In the genomic region with DNA sequence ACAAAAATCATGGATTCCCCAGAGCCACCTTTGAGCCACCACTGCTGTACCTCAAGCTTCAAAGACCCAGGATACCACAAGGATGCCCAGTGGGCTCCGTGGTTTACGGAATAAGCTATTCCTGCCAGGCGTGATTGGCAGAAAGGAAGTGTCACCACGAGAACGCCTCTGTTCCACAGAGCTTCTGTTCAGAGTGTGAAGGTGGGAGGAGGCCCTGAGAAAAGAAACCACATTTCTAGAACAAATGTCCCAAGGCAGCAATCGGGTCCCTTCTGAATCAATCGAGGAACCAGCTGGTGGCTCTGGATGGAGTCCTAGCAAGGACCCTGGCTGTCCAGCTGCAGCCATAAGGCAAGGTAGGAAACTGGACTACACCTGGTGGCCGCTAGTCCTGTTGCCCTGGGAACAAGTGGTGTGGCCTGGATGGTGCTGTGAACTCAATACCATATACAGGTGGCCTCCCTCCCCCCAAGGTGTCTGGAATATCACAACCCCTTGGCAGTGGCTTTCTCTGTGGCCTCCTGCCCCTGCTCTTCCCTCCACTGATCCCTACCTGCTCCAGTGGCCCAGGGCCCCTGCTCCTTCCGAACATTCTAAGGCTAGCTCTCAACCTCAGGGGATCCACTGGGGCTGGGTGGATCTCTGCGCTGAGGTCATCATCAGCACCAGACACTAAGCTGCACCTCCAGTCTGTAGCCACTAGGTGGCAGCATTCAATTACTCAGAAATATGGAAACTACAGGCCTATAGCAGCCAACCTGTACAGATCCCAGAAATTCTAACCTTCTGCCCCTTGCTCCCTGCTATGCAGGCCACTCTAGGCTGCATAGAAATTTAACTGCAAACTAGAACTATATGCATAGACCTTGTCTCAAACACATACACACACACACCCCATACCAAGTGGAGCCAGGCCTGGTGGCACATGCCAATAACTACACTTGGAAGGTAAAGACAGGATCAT, we compare ENCODE assay signal across 8 mouse cellular contexts.
DNase-seq lines count a peak whose midpoint lies in the region; ATAC-seq and TF ChIP-seq lines count a peak whose summit lies in the region.

No protein-coding gene starts in this region.

- H3K27ac ChIP-seq in embryonic facial prominence, embryonic 10.5 days (replicated peaks) = no peak overlapping the region
- H3K27ac ChIP-seq in heart, adult 2 months = no peak overlapping the region
- H3K27ac ChIP-seq in kidney, adult 2 months (ENCODE audit: insufficient read depth, low read depth, low read length) = no peak overlapping the region
- no peak overlapping the region for H3K27ac ChIP-seq in limb, embryonic 12.5 days
- no peak overlapping the region for H3K27ac ChIP-seq in midbrain, embryonic 14.5 days (replicated peaks; ENCODE audit: low read depth, low read length)

- H3K27me3 ChIP-seq in embryonic facial prominence, embryonic 10.5 days (replicated peaks; ENCODE audit: low read depth, poor library complexity, severe bottlenecking) = no peaks in the 10 kb centered on the region
- H3K27me3 ChIP-seq in heart, adult 2 months (ENCODE audit: control insufficient read depth, insufficient read depth, low read length) = no peaks in the 10 kb centered on the region
- H3K27me3 ChIP-seq in kidney, adult 2 months (replicated peaks; ENCODE audit: control insufficient read depth, insufficient read depth, low read length) = no peaks in the 10 kb centered on the region
- H3K27me3 ChIP-seq in limb, embryonic 12.5 days = no peaks in the 10 kb centered on the region
- H3K27me3 ChIP-seq in midbrain, embryonic 14.5 days (ENCODE audit: control insufficient read depth, insufficient read depth, low read length) = no peaks in the 10 kb centered on the region
- no peaks in the 10 kb centered on the region for H3K27me3 ChIP-seq in splenic B cell, adult 2 months (ENCODE audit: control insufficient read depth, insufficient read depth, low read length, poor library complexity, severe bottlenecking)

- ATAC-seq in limb, embryonic 12.5 days (ENCODE audit: insufficient number of reproducible peaks, insufficient read depth, low FRiP score, low TSS enrichment, low read depth) = peak; percentile 60; the same call in 1 of the 2 replicates
- ATAC-seq in midbrain, embryonic 14.5 days (ENCODE audit: low FRiP score, low TSS enrichment) = peak; percentile 59; the same call in 1 of the 2 replicates

- H3K4me3 ChIP-seq in embryonic facial prominence, embryonic 10.5 days = no peak overlapping the region
- no peak overlapping the region for H3K4me3 ChIP-seq in heart, adult 2 months
- H3K4me3 ChIP-seq in kidney, adult 2 months (ENCODE audit: insufficient read depth, low read depth, low read length) = no peak overlapping the region
- H3K4me3 ChIP-seq in limb, embryonic 12.5 days (replicated peaks) = no peak overlapping the region
- H3K4me3 ChIP-seq in midbrain, embryonic 14.5 days (replicated peaks; ENCODE audit: low read depth, low read length) = no peak overlapping the region

- TF ChIP-seq EP300 in heart, adult 2 months (IDR thresholded peaks at IDR 0.05; ENCODE audit: insufficient read depth, low read depth, low read length) = peak; percentile 90; the same call in 1 of the 2 replicates

- H3K9me3 ChIP-seq in embryonic facial prominence, embryonic 10.5 days = no peaks in the 10 kb centered on the region
- no peaks in the 10 kb centered on the region for H3K9me3 ChIP-seq in limb, embryonic 12.5 days
- no peaks in the 10 kb centered on the region for H3K9me3 ChIP-seq in midbrain, embryonic 14.5 days (ENCODE audit: control insufficient read depth, low read length)

- TF ChIP-seq POLR2A in heart, adult 2 months (IDR thresholded peaks at IDR 0.05; ENCODE audit: insufficient read depth, low read depth, low read length) = no peak
- no peak for TF ChIP-seq POLR2A in kidney, adult 2 months (IDR thresholded peaks at IDR 0.05; ENCODE audit: low read depth, low read length)

- 82% methylated on average over 10 of the region's 10 CpGs for WGBS in embryonic facial prominence, embryonic 10.5 days
- 72% methylated on average over 10 of the region's 10 CpGs for WGBS in heart, adult 2 months
- 75% methylated on average over 10 of the region's 10 CpGs for WGBS in kidney, adult 2 months
- 81% methylated on average over 10 of the region's 10 CpGs for WGBS in limb, embryonic 12.5 days
- 86% methylated on average over 10 of the region's 10 CpGs for WGBS in midbrain, embryonic 14.5 days

- no peak overlapping the region for H3K9ac ChIP-seq in heart, adult 2 months (ENCODE audit: low read depth, low read length)
- no peak overlapping the region for H3K9ac ChIP-seq in limb, embryonic 12.5 days (replicated peaks)
- no peak overlapping the region for H3K9ac ChIP-seq in midbrain, embryonic 14.5 days (replicated peaks; ENCODE audit: low read length)

- H3K36me3 ChIP-seq in embryonic facial prominence, embryonic 10.5 days (replicated peaks) = peaks cover 100% of the 10 kb centered on the region
- H3K36me3 ChIP-seq in heart, adult 2 months (ENCODE audit: control insufficient read depth, insufficient read depth, low read length) = no peaks in the 10 kb centered on the region
- H3K36me3 ChIP-seq in kidney, adult 2 months (ENCODE audit: control insufficient read depth, insufficient read depth, low read length) = peaks cover under 1% of the 10 kb centered on the region; the same call in 1 of the 2 replicates
- H3K36me3 ChIP-seq in limb, embryonic 12.5 days = peaks cover 97% of the 10 kb centered on the region
- H3K36me3 ChIP-seq in midbrain, embryonic 14.5 days (ENCODE audit: control insufficient read depth, insufficient read depth, low read length) = peaks cover 89% of the 10 kb centered on the region
- peaks cover 10% of the 10 kb centered on the region for H3K36me3 ChIP-seq in splenic B cell, adult 2 months (ENCODE audit: control insufficient read depth, insufficient read depth, low read length, poor library complexity, severe bottlenecking)

- peak; percentile 96 for TF ChIP-seq CTCF in heart, adult 2 months (IDR thresholded peaks at IDR 0.05)
- peak; percentile 82 for TF ChIP-seq CTCF in kidney, adult 2 months (conservative IDR thresholded peaks at IDR 0.05; ENCODE audit: insufficient read depth, insufficient read length, low read depth, low read length)

- peaks cover 15% of the 10 kb centered on the region; the same call in 1 of the 2 replicates for H3K4me1 ChIP-seq in embryonic facial prominence, embryonic 10.5 days
- H3K4me1 ChIP-seq in heart, adult 2 months (ENCODE audit: control insufficient read depth, insufficient read depth, low read length) = peaks cover 4% of the 10 kb centered on the region
- peaks cover 3% of the 10 kb centered on the region; the same call in 1 of the 2 replicates for H3K4me1 ChIP-seq in kidney, adult 2 months (ENCODE audit: control insufficient read depth, insufficient read depth, low read length)
- peaks cover 12% of the 10 kb centered on the region; the same call in 1 of the 2 replicates for H3K4me1 ChIP-seq in limb, embryonic 12.5 days (replicated peaks)
- H3K4me1 ChIP-seq in midbrain, embryonic 14.5 days (ENCODE audit: control insufficient read depth, insufficient read depth, low read length) = no peaks in the 10 kb centered on the region

- intact Hi-C loops in heart, adult 2 months (cut with DNase I) = loop anchor here (1.0 to 10.0 kb wide), 3 partner anchors 95 to 746 kb away; no protein-coding TSS in a partner anchor

- H3K79me2 ChIP-seq in heart, adult 2 months (replicated peaks; ENCODE audit: control insufficient read depth, insufficient read depth, low read length) = no peaks in the 10 kb centered on the region; the same call in 1 of the 2 replicates

- no peak overlapping the region for H3K4me2 ChIP-seq in limb, embryonic 12.5 days
- no peak overlapping the region for H3K4me2 ChIP-seq in midbrain, embryonic 14.5 days (ENCODE audit: low read length)

- peak; percentile 70 to 71 for DNase-seq in B cell, adult 2 months
- peak; percentile 70 for DNase-seq in adrenal gland, postnatal 10 days
- DNase-seq in embryonic facial prominence, embryonic 10.5 days (ENCODE audit: low spot score) = peak; percentile 63
- DNase-seq in heart, adult 2 months = peak; percentile 68 to 70
- DNase-seq in kidney, adult 2 months = peak; percentile 78
- peak; percentile 90 for DNase-seq in midbrain, embryonic 14.5 days
- peak; percentile 76 for DNase-seq in splenic B cell, adult 2 months (ENCODE audit: low read depth, low spot score)
